Mouse (Mus musculus): ENCODE measurements around the gene Dnajb1. TPM values are rescaled to one million over a fixed set of nuclear protein-coding genes. Genes with fewer than 3 reads are reported as not detected.

The Dnajb1 gene
- polyA plus RNA-seq (2015; fragmentation: Nextera tagmentation; extraction: Ambion mirVana) = 60.9 and 66.1 TPM in 2 replicates

GRCm38 (mm10) chr8:83607661-83608397 lies at the start of gene Dnajb1, which contains the start of gene Tecr:
Dnajb1 (plus strand) TSS chr8:83608193.
Tecr (minus strand) TSS chr8:83607971.

GRCm38 (mm10) chr8:83566469-83567395 lies 41.3 kb upstream of the Dnajb1 start, which contains the start of gene Ndufb7:
Ndufb7 (plus strand) TSS chr8:83566671.

GRCm38 (mm10) chr8:83652030-83652743 lies 44.2 kb downstream of the Dnajb1 start, which contains the start of gene Gipc1:
Gipc1 (plus strand) TSS chr8:83652677.

Other genes starting within 250 kb of the Dnajb1 start
- gene Clgn, start 218.3 kb upstream of the Dnajb1 start, polyA plus RNA-seq (2015; fragmentation: Nextera tagmentation; extraction: Ambion mirVana) = 0.72 and 0.81 TPM in 2 replicates
- 84.7 and 96.6 TPM in 2 replicates for gene Scoc, start 149.8 kb upstream of the Dnajb1 start, polyA plus RNA-seq (2015; fragmentation: Nextera tagmentation; extraction: Ambion mirVana)
- not detected in 2 replicates for gene Olfr370, start 72.4 kb upstream of the Dnajb1 start, polyA plus RNA-seq (2015; fragmentation: Nextera tagmentation; extraction: Ambion mirVana)
- gene Ndufb7, start 41.5 kb upstream of the Dnajb1 start, polyA plus RNA-seq (2015; fragmentation: Nextera tagmentation; extraction: Ambion mirVana) = 311 and 339 TPM in 2 replicates
- 267 and 277 TPM in 2 replicates for gene Tecr, start 222 bp upstream of the Dnajb1 start, polyA plus RNA-seq (2015; fragmentation: Nextera tagmentation; extraction: Ambion mirVana)
- 68.8 and 78.7 TPM in 2 replicates for gene Gipc1, start 44.5 kb downstream of the Dnajb1 start, polyA plus RNA-seq (2015; fragmentation: Nextera tagmentation; extraction: Ambion mirVana)
- 1.9 and 2.5 TPM in 2 replicates for gene Ptger1, start 58.5 kb downstream of the Dnajb1 start, polyA plus RNA-seq (2015; fragmentation: Nextera tagmentation; extraction: Ambion mirVana)
- 18.9 and 25.5 TPM in 2 replicates for gene Pkn1, start 91.0 kb downstream of the Dnajb1 start, polyA plus RNA-seq (2015; fragmentation: Nextera tagmentation; extraction: Ambion mirVana)
- gene Ddx39, start 107.0 kb downstream of the Dnajb1 start, polyA plus RNA-seq (2015; fragmentation: Nextera tagmentation; extraction: Ambion mirVana) = 211 and 226 TPM in 2 replicates
- 34.0 and 43.6 TPM in 2 replicates for gene Adgre5, start 133.1 kb downstream of the Dnajb1 start, polyA plus RNA-seq (2015; fragmentation: Nextera tagmentation; extraction: Ambion mirVana)

Measured in spleen, postnatal 0 days (tissue).